Mouse (Mus musculus) heart, embryonic 12.5 days (tissue): Measurements from ENCODE around the gene Nuak1. TPM values are rescaled to one million over a fixed set of nuclear protein-coding genes. Genes with fewer than 3 reads are reported as not detected.
A peak's percentile ranks its signal among the peaks of the same experiment; 100 is the strongest.

Experiments
- ATAC-seq: fragments of 200-750 bp; cut with Nextera tagmentation; 2 replicates; pipeline ENCODE4 v1.8.0; 2017; ENCODE audit warnings: moderate TSS enrichment, moderate library complexity; ENCODE audit not compliant: insufficient number of reproducible peaks, low FRiP score
- H3K27ac ChIP-seq: fragments of 300-500 bp; sonication (generic); 2 replicates; pipeline ENCODE4 v1.5.1; 2016; ENCODE audit warnings: mild to moderate bottlenecking, moderate library complexity; ENCODE audit not compliant: poor library complexity, severe bottlenecking
- H3K27me3 ChIP-seq: fragments of 300-500 bp; sonication (generic); replicated peaks from 2 replicates; pipeline ENCODE4 v1.6.1; 2016; ENCODE audit warnings: mild to moderate bottlenecking, moderate library complexity
- H3K36me3 ChIP-seq: fragments of 300-500 bp; sonication (generic); 2 replicates; pipeline ENCODE4 v1.6.1; 2016; ENCODE audit warnings: mild to moderate bottlenecking, moderate library complexity
- H3K4me1 ChIP-seq: fragments of 300-500 bp; sonication (generic); replicated peaks from 2 replicates; pipeline ENCODE4 v1.6.1; 2016; ENCODE audit warnings: mild to moderate bottlenecking
- H3K4me2 ChIP-seq: fragments of 300-500 bp; sonication (generic); 2 replicates; pipeline ENCODE4 v1.6.1; 2016; ENCODE audit warnings: mild to moderate bottlenecking, moderate library complexity
- H3K4me3 ChIP-seq: fragments of 300-500 bp; sonication (generic); 2 replicates; pipeline ENCODE4 v1.5.1; 2016; ENCODE audit warnings: mild to moderate bottlenecking
- H3K9ac ChIP-seq: fragments of 300-500 bp; sonication (generic); 2 replicates; pipeline ENCODE4 v1.6.1; 2016; ENCODE audit warnings: mild to moderate bottlenecking, moderate library complexity
- H3K9me3 ChIP-seq: fragments of 300-500 bp; sonication (generic); replicated peaks from 2 replicates; pipeline ENCODE4 v1.6.1; 2016; ENCODE audit warnings: mild to moderate bottlenecking, moderate library complexity
- whole genome bisulfite sequencing: fragments of 180-500 bp; shearing (Covaris S2); methylation state at CpG from one replicate; pipeline ENCODE4 v1.1.7; 2016; 5-methylcytosine and 5-hydroxymethylcytosine counted together
- polyA plus RNA-seq: library from polyadenylated mRNA; unstranded; fragments of >200 nt; fragmentation: Nextera tagmentation; extraction: Ambion mirVana; gene quantifications from 2 replicates; pipeline ENCODE4 v1.2.1, GENCODE M21; 2016

The Nuak1 gene
- polyA plus RNA-seq, 1 experiment from 2014 or later: 3.7 TPM

GRCm38 (mm10) chr10:84477045-84477612 lies 36.7 kb upstream of the Nuak1 start:
- Histone ChIP-seq H3K9ac (no peak overlapping the region), H3K36me3 (no peaks in the 10 kb centered on the region), H3K9me3 (no peaks in the 10 kb centered on the region), H3K4me3 (no peak overlapping the region), H3K27ac (peak overlapping the region; percentile 28; the same call in 1 of the 2 replicates), H3K4me1 (peaks cover 22% of the 10 kb centered on the region), H3K27me3 (no peaks in the 10 kb centered on the region), H3K4me2 (no peak overlapping the region)
- no peak for ATAC-seq
- 78% methylated on average over 4 of the region's 4 CpGs for WGBS

GRCm38 (mm10) chr10:84467555-84468164 lies 27.3 kb upstream of the Nuak1 start:
- no peaks in the 10 kb centered on the region for H3K36me3 ChIP-seq
- H3K4me1 ChIP-seq: peaks cover 5% of the 10 kb centered on the region; the same call in 1 of the 2 replicates
- ATAC-seq: no peak
- H3K4me2 ChIP-seq: no peak overlapping the region
- no peaks in the 10 kb centered on the region for H3K27me3 ChIP-seq
- no peak overlapping the region for H3K4me3 ChIP-seq
- no peak overlapping the region for H3K9ac ChIP-seq
- 45% methylated on average over 6 of the region's 6 CpGs for WGBS
- H3K27ac ChIP-seq: no peak overlapping the region
- no peaks in the 10 kb centered on the region for H3K9me3 ChIP-seq

DNA sequence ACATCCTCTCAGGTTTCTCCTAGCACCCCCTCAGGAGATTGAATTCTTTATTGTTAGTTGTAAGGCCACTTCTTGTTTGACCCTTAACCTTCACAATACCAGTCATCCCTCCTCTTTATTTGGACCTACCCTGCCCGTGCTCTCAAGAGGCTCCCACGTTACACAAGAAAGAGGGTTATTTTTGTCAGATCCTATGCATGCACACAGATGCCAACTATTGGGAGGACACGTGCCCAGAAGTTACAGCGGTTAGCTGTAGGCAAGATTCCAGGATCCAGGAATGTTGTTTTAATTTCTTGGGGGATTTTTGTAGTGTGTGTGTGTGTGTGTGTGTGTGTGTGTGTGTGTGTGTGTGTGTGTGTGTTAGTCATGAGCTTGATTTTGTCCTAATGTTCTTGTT lies 25.1 kb upstream of the Nuak1 start:
- no peaks in the 10 kb centered on the region for H3K36me3 ChIP-seq
- H3K27me3 ChIP-seq: no peaks in the 10 kb centered on the region
- ATAC-seq: no peak
- H3K4me3 ChIP-seq: no peak overlapping the region
- no peak overlapping the region for H3K27ac ChIP-seq
- H3K4me1 ChIP-seq: peaks cover 8% of the 10 kb centered on the region; the same call in 1 of the 2 replicates
- no peaks in the 10 kb centered on the region for H3K9me3 ChIP-seq
- no peak overlapping the region for H3K9ac ChIP-seq
- H3K4me2 ChIP-seq: no peak overlapping the region
- WGBS: 60% methylated on average over 4 of the region's 4 CpGs

- no peak overlapping the region for H3K27ac ChIP-seq
- no peak overlapping the region for H3K4me2 ChIP-seq
- no peaks in the 10 kb centered on the region for H3K9me3 ChIP-seq
- no peaks in the 10 kb centered on the region for H3K27me3 ChIP-seq
- no peak overlapping the region for H3K9ac ChIP-seq
- no peak overlapping the region for H3K4me3 ChIP-seq
- no peak for ATAC-seq
- 63% methylated on average over 8 of the region's 8 CpGs for whole genome bisulfite sequencing
- H3K4me1 ChIP-seq: peaks cover 9% of the 10 kb centered on the region; the same call in 1 of the 2 replicates
- H3K36me3 ChIP-seq: no peaks in the 10 kb centered on the region
Observed at GRCm38 (mm10) chr10:84460420-84461101, 20.2 kb upstream of the Nuak1 start.

- Histone ChIP-seq H3K36me3 (no peaks in the 10 kb centered on the region), H3K9me3 (no peaks in the 10 kb centered on the region), H3K4me2 (no peak overlapping the region), H3K9ac (no peak overlapping the region), H3K27ac (no peak overlapping the region), H3K27me3 (no peaks in the 10 kb centered on the region), H3K4me1 (0 out of 2 replicates have a peak, but pooled peaks cover 4% of the 10 kb centered on the region), H3K4me3 (no peak overlapping the region)
- no peak for ATAC-seq
- 75% methylated on average over 5 of the region's 5 CpGs for WGBS
Observed at GRCm38 (mm10) chr10:84458094-84458493, 17.7 kb upstream of the Nuak1 start.

DNA sequence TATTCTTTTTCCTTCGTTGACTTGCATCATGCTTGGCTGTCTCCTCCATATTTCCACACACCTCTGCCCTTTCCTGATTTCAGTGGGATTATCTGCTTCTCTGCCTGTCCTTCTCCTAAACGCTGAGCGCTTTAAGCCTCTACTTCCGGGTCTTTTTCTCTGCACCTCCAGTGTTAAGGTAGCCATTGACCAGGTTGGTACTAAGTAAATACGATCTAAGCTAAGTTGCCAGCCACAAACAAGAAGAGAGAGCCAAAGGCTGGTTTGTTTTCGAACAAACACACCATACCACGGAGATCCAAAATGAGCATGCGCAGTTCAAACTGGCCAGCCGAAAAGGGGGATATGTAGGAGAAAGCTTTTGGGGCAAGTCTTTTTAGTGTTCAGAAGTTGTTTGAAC lies 17.1 kb upstream of the Nuak1 start:
- Histone ChIP-seq H3K4me1 (0 out of 2 replicates have a peak, but pooled peaks cover 4% of the 10 kb centered on the region), H3K9ac (no peak overlapping the region), H3K9me3 (no peaks in the 10 kb centered on the region), H3K27ac (no peak overlapping the region), H3K27me3 (no peaks in the 10 kb centered on the region), H3K4me3 (no peak overlapping the region), H3K4me2 (no peak overlapping the region), H3K36me3 (no peaks in the 10 kb centered on the region)
- ATAC-seq: no peak
- WGBS: 79% methylated on average over 9 of the region's 9 CpGs

DNA sequence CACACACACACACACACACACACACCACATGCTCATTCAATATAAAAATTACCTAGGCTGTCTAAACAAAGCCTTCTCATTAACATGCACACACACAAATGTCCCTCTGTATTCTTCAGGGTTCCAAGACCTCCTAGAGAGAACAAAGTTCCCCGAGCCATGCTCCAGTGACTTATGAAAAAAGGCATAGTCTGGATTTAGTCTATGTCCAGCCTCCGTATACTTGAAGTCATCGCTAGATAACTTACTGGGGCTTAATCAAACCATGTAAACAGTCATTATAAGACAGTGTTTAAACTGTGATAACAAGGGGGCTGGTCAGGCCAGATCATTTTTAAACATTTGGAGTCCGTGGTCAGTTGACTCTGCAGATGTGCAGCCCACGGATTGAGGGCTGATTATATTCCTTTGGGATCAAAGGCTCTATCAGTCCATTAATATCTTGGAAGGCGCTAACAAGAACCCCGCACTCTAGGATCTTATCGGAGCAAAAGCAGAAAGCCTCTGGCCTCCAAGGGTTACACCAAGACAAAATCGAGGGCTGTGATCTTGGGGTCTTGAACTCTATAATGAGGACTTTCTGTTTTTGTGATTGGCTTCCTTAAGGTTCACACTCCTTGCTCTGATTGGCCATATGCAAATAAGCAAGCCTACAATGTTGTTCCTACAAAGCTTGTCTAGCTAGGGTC lies 16.4 kb upstream of the Nuak1 start:
- Histone ChIP-seq H3K4me3 (no peak overlapping the region), H3K4me2 (no peak overlapping the region), H3K36me3 (no peaks in the 10 kb centered on the region), H3K9me3 (no peaks in the 10 kb centered on the region), H3K4me1 (0 out of 2 replicates have a peak, but pooled peaks cover 4% of the 10 kb centered on the region), H3K9ac (no peak overlapping the region), H3K27ac (no peak overlapping the region), H3K27me3 (no peaks in the 10 kb centered on the region)
- no peak for ATAC-seq
- 45% methylated on average over 9 of the region's 9 CpGs for WGBS

GRCm38 (mm10) chr10:84451883-84452282 lies 11.5 kb upstream of the Nuak1 start:
- no peak overlapping the region for H3K4me2 ChIP-seq
- H3K9ac ChIP-seq: no peak overlapping the region
- no peaks in the 10 kb centered on the region for H3K27me3 ChIP-seq
- peaks cover 19% of the 10 kb centered on the region for H3K4me1 ChIP-seq
- H3K9me3 ChIP-seq: no peaks in the 10 kb centered on the region
- H3K4me3 ChIP-seq: no peak overlapping the region
- WGBS: 71% methylated on average over 4 of the region's 4 CpGs
- H3K27ac ChIP-seq: no peak overlapping the region
- no peak for ATAC-seq
- no peaks in the 10 kb centered on the region for H3K36me3 ChIP-seq

DNA sequence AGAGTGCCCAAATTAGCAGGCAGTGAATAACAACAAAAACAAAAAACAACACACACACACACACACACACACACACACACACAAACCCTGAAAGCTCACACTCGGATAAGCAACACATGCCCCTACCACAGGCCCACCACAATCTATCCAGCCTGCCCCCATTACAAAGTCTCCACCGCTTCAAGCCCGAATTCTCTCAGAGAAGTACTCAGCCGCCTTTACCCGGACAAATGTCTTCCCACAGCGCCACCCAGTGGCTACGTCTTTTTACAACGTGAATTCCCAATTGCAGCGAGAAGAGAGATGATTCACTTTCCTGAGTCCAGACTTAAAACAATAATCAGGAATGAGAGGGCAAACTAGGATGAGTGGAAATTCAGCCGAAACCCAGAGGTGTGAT lies 10.3 kb upstream of the Nuak1 start:
- 5% methylated on average over 10 of the region's 10 CpGs for WGBS
- H3K4me1 ChIP-seq: peaks cover 22% of the 10 kb centered on the region
- H3K4me2 ChIP-seq: no peak overlapping the region
- no peak overlapping the region for H3K27ac ChIP-seq
- H3K36me3 ChIP-seq: no peaks in the 10 kb centered on the region
- no peaks in the 10 kb centered on the region for H3K9me3 ChIP-seq
- no peak for ATAC-seq
- no peaks in the 10 kb centered on the region for H3K27me3 ChIP-seq
- no peak overlapping the region for H3K4me3 ChIP-seq
- H3K9ac ChIP-seq: no peak overlapping the region

DNA sequence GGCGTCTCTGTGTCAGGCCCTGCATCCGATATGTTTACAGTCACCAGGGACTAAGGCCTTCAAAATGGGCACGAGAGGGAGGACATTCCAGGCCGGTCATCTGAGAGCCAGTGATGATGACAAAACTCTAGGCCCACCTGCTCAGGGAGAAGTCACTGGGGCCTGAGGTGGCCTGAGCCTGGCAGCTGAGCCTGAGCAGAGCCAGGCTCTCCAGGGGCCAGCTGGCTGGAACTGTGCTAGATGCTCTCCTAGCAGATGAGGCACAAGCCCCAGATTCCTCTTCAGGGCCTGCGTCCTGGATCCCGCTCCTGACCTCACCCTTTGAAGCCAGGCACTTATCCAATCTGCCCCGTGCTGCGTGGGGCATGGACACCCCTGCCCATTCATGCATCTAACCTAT lies 9.3 kb upstream of the Nuak1 start:
- H3K36me3 ChIP-seq: no peaks in the 10 kb centered on the region
- 0 out of 2 replicates have a peak overlapping the region, but pooled peaks have one; percentile 38 for H3K9ac ChIP-seq
- no peak for ATAC-seq
- H3K27ac ChIP-seq: no peak overlapping the region
- no peak overlapping the region for H3K4me3 ChIP-seq
- 62% methylated on average over 8 of the region's 8 CpGs for WGBS
- H3K9me3 ChIP-seq: no peaks in the 10 kb centered on the region
- H3K27me3 ChIP-seq: no peaks in the 10 kb centered on the region
- no peak overlapping the region for H3K4me2 ChIP-seq
- H3K4me1 ChIP-seq: peaks cover 22% of the 10 kb centered on the region

DNA sequence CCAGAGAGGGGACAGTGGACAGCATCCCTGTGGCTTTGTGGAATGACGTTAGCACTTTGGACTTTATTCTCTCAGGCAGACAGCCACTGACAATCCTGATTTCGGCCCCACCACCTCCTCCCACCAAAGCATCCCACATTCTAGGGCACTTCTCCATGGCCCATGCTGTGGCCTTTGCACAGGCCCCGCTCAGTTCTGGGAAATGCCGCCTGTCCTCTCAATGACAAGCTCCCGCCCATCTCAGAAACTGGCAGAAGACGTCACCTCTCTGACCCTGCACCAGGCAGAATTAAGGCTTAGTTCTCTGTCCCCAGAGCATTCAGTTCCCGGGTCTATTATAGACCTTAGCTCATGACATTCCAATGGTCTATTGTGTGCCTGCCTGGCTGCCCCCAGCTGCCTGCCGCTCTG lies 7.0 kb upstream of the Nuak1 start:
- no peak for ATAC-seq
- H3K4me3 ChIP-seq: no peak overlapping the region
- no peak overlapping the region for H3K9ac ChIP-seq
- H3K4me1 ChIP-seq: peaks cover 37% of the 10 kb centered on the region
- peak overlapping the region; percentile 65 for H3K27ac ChIP-seq
- H3K27me3 ChIP-seq: no peaks in the 10 kb centered on the region
- no peaks in the 10 kb centered on the region for H3K36me3 ChIP-seq
- 32% methylated on average over 8 of the region's 8 CpGs for WGBS
- no peak overlapping the region for H3K4me2 ChIP-seq
- no peaks in the 10 kb centered on the region for H3K9me3 ChIP-seq
